Mouse (Mus musculus) thymus, postnatal 10 days (tissue): ENCODE data around the gene Tyro3.
A peak's percentile ranks its signal among the peaks of the same experiment; 100 is the strongest.

Experiments used
- DNase-seq, 2 experiments: peaks; one replicate each; pipeline ENCODE4 v3.0.0; 2021; ENCODE audit warnings: low spot score in 2 of 2

Tyro3 gene

GRCm38 (mm10) chr2:119797279-119797783 is at the start of gene Tyro3:
Gene Tyro3 (plus strand): TSS chr2:119797733.
- DNase-seq: no peak

GRCm38 (mm10) chr2:119749260-119749659 is 48.3 kb upstream of the Tyro3 start:
- DNase-seq: no peak

GRCm38 (mm10) chr2:119757601-119758100 is 39.9 kb upstream of the Tyro3 start:
- no peak for DNase-seq

GRCm38 (mm10) chr2:119758101-119758843 is 39.3 kb upstream of the Tyro3 start:
- DNase-seq: peak in 1 of 2 experiments; percentile 36

GRCm38 (mm10) chr2:119758844-119759835 is 38.4 kb upstream of the Tyro3 start:
- DNase-seq: peak; percentile 44 to 49

- no peak for DNase-seq
Measured at GRCm38 (mm10) chr2:119760251-119760650, 37.3 kb upstream of the Tyro3 start, which contains the start of gene Ltk. Gene Ltk (minus strand): TSS chr2:119760431.

GRCm38 (mm10) chr2:119762276-119762675 is 35.3 kb upstream of the Tyro3 start:
- DNase-seq: no peak

GRCm38 (mm10) chr2:119763924-119764323 is 33.6 kb upstream of the Tyro3 start:
- DNase-seq: no peak

GRCm38 (mm10) chr2:119767246-119767645 is 30.3 kb upstream of the Tyro3 start:
- no peak for DNase-seq

- DNase-seq: peak; percentile 71 to 84
Measured at GRCm38 (mm10) chr2:119787206-119787883, 10.2 kb upstream of the Tyro3 start, which contains the start of gene Rpap1. Gene Rpap1 (minus strand): TSS chr2:119787537.

GRCm38 (mm10) chr2:119789996-119790395 is 7.5 kb upstream of the Tyro3 start:
- no peak for DNase-seq

GRCm38 (mm10) chr2:119798246-119798927 is 854 bp downstream of the Tyro3 start:
- DNase-seq: peak in 1 of 2 experiments; percentile 52

- DNase-seq: peak in 1 of 2 experiments; percentile 45
Measured at GRCm38 (mm10) chr2:119799181-119799960, 1.8 kb downstream of the Tyro3 start.

GRCm38 (mm10) chr2:119799961-119800550 is 2.5 kb downstream of the Tyro3 start:
- DNase-seq: peak; percentile 17 to 38

GRCm38 (mm10) chr2:119800876-119801846 is 3.6 kb downstream of the Tyro3 start:
- no peak for DNase-seq

- no peak for DNase-seq
Measured at GRCm38 (mm10) chr2:119802767-119803617, 5.5 kb downstream of the Tyro3 start.

GRCm38 (mm10) chr2:119803618-119804274 is 6.2 kb downstream of the Tyro3 start:
- no peak for DNase-seq
